Mouse (Mus musculus): Measurements from ENCODE around the gene 1810009A15Rik.
"Not testable (repeated sequence)": the region's sequence is repeated elsewhere in the genome, so short reads cannot be mapped to it uniquely, and the experiment has no call there.

The 1810009A15Rik gene

DNA sequence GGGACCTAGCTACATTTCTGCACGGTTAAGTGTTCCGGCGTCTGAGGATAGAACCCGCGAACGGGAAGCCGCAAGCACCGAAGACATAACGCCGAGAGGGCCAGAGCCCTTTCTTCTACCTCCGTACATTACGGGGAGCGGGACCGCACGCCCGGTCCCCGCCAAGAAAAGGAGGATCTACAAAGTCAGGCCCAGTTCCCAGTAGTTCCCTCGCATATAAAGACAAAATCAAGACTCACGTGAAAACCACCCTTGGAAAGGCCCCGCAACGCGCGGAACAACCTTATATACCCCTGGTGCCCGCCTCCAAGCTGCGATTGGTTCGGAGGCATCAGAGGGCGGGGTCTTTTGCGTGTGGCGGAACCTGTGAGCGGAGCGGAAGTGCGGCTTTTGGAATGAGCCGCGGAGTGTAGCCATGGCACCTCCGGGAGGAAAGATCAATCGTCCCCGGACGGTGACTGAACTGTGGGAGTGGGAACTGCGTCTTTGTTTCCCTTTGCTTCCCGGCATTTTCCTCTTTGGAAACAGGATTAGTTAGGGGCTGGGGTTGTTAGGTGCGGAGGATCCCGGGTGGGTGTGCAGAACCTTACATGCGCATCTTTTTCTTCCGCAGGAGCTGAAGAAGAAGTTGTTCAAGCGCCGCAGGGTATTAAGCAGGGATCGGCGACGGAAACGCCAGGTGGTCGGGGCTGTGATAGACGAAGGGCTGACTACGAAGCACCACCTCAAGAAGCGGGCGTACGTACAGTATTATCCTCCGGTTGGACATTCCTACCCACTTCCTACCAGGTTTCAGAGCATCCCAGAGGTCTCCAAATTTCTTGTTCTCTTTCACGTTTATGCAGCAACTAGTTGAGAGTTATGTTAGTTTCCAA lies at the start of gene 1810009A15Rik, which contains the start of gene Gm49416:
Gene 1810009A15Rik, plus strand, starts transcription at position 343 of the 875 bp plus-strand sequence.
Gene Gm49416, plus strand, starts transcription at position 416 of the 875 bp plus-strand sequence.
- DNase-seq = peak; percentile 96

GRCm38 (mm10) chr19:8839103-8839907 lies 49.3 kb upstream of the 1810009A15Rik start, which contains the start of gene Gng3:
Gng3 (minus strand) TSS chr19:8839194.
- DNase-seq = no peak

DNA sequence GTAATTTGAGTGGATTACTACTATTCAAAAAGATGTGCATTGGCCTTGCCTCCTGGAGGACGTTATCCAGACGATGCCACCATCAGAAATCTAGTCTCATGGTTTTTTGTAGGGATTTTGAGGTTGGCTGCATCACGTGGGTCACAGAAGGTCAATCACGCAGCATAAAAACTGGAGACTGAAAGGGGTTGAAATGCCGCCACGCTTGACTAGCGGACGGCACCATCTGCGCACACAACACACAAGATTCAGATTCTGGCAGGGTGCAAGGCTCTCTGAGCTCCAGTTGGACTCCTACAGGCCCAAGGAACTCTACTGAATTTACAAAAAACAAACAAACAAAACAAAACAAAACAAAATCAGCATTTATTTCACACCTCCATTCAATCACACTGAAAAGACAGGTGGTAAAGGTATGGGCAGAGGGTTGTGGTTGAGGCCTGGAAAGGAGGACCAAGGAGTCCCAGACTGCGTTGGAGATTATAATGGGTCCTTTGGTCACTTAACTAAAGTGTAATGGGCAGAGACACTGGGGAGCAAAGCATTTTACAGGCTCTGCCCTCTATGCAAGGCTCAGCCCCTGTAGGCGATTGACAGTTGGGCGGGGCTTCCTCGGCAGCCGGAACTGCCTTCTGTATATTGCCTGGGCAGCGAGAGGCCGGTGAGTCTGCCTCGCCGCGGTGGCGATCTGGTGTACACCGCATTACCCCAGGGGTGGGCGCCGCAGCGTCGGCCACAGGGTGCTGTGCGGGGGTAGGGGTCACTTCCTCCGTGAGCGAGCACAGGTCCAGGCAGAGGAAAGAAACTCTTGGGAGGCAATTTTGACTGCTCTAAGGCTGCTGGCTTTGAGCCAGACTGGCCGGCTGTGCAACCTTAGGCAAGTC lies 48.5 kb upstream of the 1810009A15Rik start:
- DNase-seq = peak; percentile 85 to 89

DNA sequence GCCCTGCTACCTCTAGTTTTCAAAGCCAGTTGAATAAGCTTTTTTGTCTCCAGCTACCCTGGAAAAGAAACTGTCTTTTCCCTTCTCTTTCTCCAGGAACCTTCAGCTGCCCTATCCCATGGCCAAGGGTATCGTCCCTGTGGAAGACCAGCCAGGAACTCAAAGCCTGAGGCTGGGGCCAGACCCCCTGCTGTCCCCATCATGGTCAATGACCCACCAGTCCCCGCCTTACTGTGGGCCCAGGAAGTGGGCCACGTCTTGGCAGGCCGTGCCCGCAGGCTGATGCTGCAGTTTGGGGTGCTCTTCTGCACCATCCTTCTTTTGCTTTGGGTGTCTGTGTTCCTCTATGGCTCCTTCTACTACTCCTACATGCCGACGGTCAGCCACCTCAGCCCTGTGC lies 47.6 kb upstream of the 1810009A15Rik start:
- DNase-seq = no peak

DNA sequence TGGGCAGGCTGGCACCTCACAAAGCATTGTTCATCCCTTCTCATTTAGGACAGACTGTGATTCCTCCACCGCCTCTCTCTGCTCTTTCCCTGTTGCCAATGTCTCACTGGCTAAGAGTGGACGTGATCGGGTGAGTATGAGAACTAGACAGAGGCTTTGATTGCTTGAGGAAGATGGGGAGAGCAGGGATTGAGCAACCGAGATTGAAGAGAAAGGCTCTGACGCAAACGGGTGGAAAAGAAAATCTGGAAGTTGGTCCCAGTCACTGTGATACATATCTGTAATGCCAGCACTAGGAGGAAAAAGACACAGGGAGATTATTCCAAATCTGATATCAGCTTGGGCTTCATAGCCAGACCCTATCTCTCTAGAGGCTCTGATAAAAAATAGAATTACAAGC lies 45.7 kb upstream of the 1810009A15Rik start:
- no peak for DNase-seq

DNA sequence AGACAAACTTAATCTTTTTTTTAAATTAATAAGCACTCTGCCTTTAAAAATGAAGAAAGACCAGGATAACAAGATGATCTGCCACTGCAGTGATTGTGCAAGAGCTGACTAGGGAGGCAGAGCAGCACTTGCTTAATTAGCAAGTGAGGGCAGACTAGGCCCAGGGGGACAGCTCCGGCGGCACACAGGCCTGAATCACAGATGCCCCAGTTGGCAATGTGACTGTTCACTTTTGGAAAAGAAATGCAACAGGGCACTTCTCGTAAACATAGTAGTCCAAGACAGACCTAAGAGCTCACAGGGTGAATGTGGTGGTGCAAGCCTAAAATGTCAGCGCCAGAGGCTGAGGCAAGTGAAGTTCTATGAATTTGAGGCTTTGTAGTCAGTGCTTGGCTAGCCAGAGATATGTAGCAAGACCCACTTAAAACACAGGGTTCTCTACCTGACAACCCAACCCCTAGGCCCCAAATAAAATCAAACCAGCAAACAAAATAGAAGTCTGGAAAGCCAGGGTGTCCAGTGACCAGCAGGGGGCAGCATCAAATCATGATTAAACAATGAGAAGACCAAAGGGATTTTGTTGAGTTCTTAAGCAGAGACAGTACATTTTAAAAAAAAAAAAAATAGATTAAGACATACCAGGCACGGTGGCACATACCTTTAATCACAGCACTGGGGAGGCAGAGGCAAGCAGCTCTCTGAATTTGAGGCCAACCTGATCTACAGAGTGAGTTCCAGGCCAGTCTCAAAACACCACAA lies 44.1 kb upstream of the 1810009A15Rik start:
- peak; percentile 56 to 82 for DNase-seq

- no peak for DNase-seq
These were observed 40.3 kb upstream of the 1810009A15Rik start for GRCm38 (mm10) chr19:8848356-8848755.

DNA sequence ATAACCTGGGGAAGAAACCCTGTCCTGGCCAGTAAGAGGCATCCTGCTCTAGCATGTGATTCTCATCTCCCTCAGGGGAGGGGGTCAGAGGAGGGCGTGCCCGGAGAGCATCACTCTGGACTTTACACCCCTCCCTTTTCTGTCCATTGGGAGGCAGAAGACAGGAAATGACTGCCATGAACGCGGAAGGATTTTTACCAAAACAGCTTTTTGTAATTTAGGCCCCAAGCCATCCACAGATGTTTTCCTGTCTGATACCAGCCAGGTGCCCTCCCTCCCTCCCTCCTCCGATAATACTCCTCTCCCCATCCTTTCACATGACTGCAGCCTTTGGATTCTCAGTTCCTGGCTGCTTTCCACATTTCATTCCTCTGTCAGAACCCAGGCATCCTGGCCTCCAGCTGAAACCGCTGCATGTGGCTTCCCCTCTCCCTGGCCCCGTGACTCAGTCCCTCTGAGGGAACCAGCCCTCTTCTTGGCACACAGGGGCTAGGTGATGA lies 38.2 kb upstream of the 1810009A15Rik start, which contains the start of gene Lrrn4cl:
Gene Lrrn4cl, plus strand, starts transcription at position 367 of the 500 bp plus-strand sequence.
- peak in 1 of 2 experiments; percentile 67 for DNase-seq

DNA sequence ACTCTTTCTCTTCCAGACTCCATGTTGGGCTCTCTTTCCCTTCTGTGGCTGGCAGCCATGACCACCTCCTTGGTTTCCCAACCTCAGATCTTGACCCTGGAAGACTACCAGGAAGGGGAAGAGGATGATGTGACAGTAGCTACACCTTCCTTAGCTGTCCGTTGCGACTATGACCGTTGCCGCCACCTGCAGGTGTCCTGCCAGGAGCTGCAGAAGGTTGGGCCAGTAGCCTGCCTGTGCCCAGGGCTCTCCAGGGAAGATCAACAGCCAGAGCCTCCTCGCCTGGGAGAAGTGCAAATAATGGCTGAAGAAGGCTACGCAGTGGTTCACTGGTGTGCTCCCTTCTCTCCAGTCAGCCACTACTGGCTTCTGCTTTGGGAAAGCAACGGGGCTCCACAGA lies 37.0 kb upstream of the 1810009A15Rik start:
- peak in 1 of 2 experiments; percentile 39 for DNase-seq

- DNase-seq = no peak
These were observed 36.3 kb upstream of the 1810009A15Rik start for GRCm38 (mm10) chr19:8852236-8852928.

- no peak for DNase-seq
These were observed 35.5 kb upstream of the 1810009A15Rik start for GRCm38 (mm10) chr19:8853117-8853516.

DNA sequence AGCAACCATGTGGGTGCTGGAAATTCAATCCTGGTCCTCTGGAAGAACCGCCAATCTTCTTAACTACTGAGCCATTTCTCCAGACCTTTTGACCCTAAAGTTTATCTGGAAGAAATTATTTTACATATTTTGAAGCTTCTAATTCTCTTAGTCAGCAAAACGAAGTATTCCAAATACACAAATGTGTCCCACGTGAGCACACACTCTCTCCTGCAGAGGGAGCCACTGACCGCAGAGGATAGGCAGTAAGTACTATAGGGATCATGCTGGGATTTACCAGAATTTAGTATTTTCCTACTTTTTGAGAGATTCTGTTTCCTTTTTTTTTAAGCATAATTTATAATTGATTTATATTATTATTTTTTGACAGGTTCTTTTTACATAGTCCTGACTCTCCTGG lies 31.0 kb upstream of the 1810009A15Rik start:
- peak; percentile 53 to 69 for DNase-seq

DNA sequence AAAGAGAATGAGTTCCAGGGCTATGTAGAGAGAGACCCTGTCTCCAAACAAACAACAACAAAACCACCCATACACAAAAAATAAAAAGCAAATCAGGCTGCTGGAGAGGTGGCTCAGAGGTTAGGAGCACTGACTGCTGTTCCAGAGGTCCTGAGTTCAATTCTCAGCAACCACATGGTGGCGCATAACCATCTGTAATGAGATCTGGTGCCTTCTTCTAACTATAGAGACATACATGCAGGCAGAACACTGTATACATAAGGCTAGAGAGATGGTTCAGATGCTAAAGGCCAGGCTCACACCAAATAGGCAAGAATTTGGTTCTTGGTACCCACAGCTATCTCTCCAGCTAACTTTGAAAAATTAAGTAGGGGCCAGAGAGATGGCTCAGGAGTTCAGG lies 29.6 kb upstream of the 1810009A15Rik start:
- DNase-seq = peak in 1 of 2 experiments; percentile 39

DNA sequence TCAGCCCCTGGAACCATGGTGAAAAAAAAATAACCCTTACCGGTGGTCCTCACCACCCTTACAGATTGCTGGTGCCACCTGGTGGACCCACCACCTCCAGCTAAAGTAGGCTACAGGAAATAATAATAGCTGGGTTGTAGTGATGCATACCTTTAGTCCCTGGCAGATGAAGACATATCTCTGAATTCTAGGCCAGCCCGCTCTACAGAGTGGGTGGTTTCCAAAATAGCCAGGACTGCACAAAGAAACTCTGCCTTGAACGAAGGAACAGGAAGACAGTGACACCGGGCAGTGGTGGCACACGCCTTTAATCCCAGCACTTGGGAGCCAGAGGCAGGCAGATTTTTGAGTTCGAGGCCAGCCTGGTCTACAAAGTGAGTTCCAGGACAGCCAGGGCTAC lies 24.4 kb upstream of the 1810009A15Rik start:
- no peak for DNase-seq

- DNase-seq = not testable (repeated sequence)
These were observed 18.3 kb upstream of the 1810009A15Rik start for GRCm38 (mm10) chr19:8870381-8870780.

GRCm38 (mm10) chr19:8870838-8871237 lies 17.8 kb upstream of the 1810009A15Rik start:
- DNase-seq = peak in 1 of 2 experiments; percentile 11

GRCm38 (mm10) chr19:8871267-8872186 lies 17.1 kb upstream of the 1810009A15Rik start, which contains the start of gene Ubxn1:
Ubxn1 (plus strand) TSS chr19:8871496.
- DNase-seq = peak; percentile 97

- DNase-seq = no peak
These were observed 16.3 kb upstream of the 1810009A15Rik start for GRCm38 (mm10) chr19:8872266-8872840.

DNA sequence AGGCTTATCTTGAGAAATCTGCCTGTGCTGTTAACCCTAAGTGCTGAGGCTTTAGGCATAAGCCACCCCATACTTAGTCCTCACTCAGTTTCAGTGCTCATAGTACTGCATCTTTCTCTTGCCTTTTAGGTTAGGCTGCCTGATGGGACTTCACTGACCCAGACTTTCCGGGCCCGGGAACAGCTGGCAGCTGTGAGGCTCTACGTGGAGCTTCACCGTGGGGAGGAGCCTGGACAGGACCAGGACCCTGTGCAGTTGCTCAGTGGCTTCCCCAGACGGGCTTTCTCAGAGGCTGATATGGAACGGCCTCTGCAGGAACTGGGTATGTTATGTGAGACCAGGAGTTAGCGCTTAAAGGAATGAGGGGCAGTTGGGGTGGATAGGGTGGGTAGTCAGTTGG lies 13.6 kb upstream of the 1810009A15Rik start:
- DNase-seq = no peak

Measured in lung, postnatal 4 days (tissue).